Mouse (Mus musculus): Measurements from ENCODE around the gene Mogs.
A peak's percentile ranks its signal among the peaks of the same experiment; 100 is the strongest.

The Mogs gene

DNA sequence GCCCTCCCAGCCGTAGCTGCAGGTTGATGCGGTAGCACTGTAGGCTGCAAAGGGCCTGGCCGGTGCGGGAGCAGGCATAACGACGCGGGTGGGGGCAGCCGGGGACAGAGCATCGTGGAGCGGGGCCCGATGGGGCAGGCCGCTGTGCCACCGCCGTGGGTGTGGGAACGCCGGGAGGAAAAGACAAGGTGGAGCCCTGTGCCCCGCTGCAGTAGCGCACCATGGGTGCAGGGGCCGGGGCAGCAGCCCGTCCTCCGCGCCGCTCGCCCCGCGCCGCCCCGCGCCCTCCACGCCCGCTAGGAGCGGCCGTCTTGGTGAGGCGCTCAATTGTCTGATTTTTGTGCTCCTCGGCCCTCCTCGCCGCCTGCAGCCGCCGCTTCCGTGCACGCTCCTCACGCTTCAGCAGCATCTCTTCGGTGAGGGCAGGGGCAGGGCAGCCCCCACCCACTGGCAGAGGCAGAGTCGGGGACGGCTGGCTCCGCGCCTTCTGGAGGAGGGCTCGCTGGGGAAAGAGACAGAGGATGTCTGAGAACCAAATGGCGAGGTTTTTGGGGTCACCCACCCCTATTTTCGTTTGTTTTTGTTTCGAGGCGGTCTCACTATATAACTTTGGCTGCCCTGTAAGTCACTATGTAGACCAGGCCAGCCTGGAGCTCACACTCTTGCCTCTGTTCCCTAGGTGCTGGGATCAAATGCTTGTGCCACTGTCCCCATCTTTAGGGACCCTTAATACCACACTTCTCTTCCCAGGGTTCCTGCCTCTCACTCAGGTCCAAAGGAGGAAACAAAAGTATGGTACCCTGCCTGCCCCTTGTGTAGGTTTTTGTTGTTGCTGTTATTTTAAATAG lies 6.8 kb downstream of the Mogs start:
- DNase-seq (ENCODE audit: low spot score): no peak

GRCm38 (mm10) chr6:83122961-83123360 lies 7.7 kb downstream of the Mogs start:
- no peak for DNase-seq (ENCODE audit: low spot score)

DNA sequence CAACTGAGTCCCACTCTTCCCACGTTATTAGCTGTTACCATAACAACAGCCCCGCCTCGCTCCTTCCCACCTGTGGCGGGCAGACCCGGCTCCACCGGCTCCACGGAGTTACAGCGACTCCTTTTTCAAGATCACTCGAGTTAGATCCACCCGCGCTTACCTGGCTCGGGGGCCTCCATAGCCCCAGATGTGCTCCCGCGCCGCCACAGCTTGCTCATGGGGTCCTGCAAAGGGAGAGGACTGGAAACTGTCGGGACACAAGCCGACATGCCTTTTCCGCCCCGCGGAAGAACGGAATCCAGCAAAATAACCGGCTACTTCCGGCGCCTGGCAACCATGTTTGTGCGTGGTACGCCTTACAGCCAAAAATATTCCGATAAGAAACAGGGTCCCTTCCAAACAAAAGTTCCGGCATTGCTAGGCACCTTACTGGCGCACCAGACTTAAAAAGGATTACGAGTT lies 9.6 kb downstream of the Mogs start:
- DNase-seq (ENCODE audit: low spot score): peak; percentile 97

DNA sequence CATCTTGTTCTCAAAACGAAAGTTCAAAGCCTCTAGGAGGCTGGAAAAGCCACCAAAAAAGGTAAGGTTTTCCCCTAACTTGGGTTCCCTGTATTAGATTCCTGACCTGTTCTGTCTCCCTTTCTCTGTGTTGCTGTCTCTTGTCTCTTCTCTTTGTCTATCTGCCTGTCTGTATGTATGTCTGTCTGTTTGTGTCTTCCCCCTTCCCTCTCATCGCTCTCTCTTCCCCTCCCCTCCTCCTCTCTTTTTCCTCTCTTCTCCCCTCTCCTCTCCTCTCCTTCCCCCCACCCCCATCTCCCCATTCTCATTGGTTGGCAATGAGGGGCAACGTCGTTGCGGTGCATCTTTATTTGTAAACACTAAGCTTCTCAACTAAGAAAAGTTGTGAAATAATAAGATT lies 10.0 kb downstream of the Mogs start, which contains the start of gene Ino80b:
TSS of gene Ino80b (minus strand) at position 101 of the 400 bp plus-strand sequence.
- no peak for DNase-seq (ENCODE audit: low spot score)

- DNase-seq (ENCODE audit: low spot score): no peak
These were observed 12.1 kb downstream of the Mogs start for GRCm38 (mm10) chr6:83127419-83127818.

DNA sequence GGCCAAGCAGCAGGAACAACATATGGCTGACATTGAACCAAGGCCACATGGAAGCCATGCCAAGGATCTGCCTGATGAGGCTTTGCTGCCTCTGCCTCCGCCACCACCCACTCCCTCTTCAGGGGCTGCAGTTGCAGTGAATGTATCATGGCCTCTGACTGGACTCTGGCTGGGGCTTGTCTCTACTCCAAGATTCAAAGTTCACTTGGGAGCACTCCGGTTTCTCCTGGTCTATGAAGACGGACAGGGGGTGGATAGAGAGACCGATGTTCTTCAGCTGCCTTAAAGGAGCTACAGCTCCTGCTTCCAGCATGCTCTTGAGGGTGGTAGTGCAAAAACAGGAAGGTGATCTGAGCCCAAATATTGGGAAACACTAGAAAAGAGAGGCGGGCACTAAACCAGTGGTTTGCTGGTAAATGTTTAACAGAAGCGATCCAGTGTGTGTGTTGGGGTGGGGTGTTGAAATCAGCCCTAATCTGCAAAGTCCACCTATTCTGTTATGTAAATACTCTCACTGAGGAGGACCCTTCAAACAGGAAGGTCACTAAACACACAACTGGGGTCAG lies 16.3 kb downstream of the Mogs start:
- DNase-seq (ENCODE audit: low spot score): no peak

GRCm38 (mm10) chr6:83132176-83132919 lies 17.1 kb downstream of the Mogs start:
- DNase-seq (ENCODE audit: low spot score): no peak

DNA sequence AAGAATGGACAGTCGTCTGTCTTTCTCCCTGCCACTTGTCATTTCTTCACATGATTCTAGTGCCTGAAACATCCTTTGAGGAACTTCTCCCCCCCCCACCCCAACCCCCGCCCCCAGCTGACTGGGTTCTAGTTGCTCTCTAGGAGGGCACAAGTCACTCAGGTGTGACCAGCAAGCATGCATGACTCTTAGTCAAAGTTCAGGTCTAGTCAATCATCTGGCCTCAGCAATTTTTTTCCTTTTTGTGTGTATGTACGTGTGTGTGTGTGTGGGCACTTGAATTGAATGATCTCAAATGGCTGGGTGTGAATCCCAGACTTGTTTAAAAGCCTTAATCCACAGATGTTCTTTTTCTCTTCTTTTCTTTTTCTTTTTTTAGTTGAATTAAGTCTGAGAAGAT lies 18.9 kb downstream of the Mogs start:
- DNase-seq (ENCODE audit: low spot score): no peak

GRCm38 (mm10) chr6:83134951-83135513 lies 19.7 kb downstream of the Mogs start, which contains the start of gene Rtkn:
Gene Rtkn (plus strand): TSS chr6:83135463.
- DNase-seq (ENCODE audit: low spot score): no peak

DNA sequence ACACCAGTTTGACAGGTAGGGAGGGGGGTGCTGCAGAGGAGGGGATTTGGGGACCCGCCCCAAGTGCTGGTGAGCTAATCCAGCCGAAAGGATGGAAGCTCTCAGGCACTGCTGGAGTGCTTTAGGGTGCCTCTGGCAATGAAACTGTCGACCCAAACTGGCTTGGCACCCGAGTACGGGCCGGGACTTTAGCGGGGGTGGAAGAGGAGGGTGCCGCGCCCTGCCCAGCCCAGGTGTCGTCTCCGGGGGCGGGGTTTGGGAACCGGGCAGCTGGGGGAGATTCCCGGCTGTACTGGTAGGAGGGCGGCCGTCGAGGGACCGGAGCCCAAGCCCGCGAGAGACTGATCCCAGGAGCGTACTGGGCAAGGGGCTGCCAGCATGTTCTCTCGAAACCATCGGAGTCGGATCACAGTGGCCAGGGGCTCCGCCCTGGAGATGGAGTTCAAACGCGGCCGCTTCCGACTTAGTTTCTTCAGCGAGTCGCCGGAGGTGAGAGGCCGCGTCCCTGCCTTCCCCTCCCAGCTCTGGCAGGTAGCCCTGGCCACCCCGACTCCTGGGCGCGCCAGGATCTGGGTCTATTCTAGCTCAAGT lies 20.4 kb downstream of the Mogs start:
- no peak for DNase-seq (ENCODE audit: low spot score)

DNA sequence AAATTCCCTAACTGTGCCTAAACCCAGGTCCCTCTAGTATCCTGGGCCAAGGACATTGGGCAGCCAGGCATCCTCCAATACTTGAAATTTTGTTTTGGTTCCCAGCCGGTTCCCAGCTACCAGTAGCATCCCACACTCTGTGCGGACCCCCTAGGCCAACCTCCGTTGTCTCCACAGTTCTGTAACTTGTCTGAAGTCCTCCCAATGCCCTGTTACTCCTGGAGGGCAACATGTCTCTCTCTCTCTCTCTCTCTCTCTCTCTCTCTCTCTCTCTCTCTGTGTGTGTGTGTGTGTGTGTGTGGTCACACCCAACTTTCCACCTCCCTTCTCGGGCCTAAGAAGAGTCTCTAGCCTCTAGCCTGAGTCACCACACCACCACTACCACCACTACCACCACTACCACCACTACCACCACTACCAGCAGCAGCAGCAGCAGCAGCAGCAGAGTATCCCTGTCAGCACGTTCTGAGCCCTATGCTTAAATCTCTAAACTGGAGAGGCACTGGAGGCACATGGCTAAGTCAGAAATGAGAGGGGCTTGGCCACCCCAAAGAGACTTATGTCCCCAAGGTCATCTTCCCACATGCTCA lies 21.1 kb downstream of the Mogs start:
- DNase-seq (ENCODE audit: low spot score): peak; percentile 19

DNA sequence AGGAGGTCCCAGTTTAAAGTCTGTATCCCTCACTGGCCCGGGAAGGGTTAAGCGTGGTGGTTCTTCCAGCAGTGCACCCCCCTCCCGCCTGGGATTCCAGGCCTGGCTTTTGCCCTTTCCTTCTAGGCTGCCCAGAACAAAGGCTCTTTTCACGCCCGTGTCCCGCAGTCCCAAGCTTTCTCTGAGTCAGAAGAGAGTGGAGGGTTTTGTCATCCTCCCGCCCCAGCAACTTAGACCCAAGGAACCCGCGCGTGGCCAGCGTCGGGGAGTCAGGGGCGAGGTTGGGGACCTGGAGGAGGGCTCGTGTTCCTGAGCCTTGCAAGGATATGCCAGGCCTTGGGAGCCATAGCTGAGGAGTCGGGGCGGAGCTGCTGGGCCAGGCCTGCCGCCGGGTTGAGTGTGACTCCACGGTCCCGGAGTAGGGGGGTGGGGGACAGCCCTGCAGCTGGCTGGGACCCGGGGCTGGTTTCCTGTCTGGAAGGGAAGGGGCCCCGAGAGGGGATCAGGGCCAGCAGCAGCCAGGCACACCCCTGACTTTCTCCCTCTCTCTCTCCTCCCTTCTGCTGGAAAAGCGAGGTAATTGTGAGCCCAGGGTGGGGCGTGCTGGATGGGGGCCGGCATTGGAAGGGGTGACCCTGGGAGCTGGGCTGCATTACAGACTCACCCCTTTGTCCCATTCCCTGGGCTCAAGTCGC lies 21.7 kb downstream of the Mogs start:
- peak; percentile 80 for DNase-seq (ENCODE audit: low spot score)

DNA sequence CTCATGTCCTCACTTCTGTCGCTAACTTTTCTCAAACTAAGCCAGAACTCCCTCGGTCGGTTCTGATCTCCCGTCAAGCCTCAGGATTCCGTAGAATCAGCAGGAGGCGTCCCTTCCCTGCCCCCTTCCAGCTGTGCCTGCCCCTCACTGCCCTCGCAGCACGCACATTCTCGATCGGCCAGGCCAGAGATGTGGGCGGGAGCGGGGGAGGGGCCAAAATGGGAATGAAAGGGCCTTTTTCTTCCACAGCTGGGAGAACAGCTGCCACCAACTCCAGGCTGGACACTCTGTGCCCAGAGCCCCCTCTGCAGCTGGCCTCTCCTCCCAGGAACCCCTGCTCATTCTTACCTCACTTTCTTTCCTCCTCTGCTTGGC lies 22.3 kb downstream of the Mogs start:
- peak; percentile 83 for DNase-seq (ENCODE audit: low spot score)

GRCm38 (mm10) chr6:83138056-83138455 lies 22.8 kb downstream of the Mogs start:
- DNase-seq (ENCODE audit: low spot score): peak; percentile 72

GRCm38 (mm10) chr6:83140044-83140443 lies 24.7 kb downstream of the Mogs start:
- DNase-seq (ENCODE audit: low spot score): no peak

GRCm38 (mm10) chr6:83141636-83142035 lies 26.3 kb downstream of the Mogs start:
- no peak for DNase-seq (ENCODE audit: low spot score)

DNA sequence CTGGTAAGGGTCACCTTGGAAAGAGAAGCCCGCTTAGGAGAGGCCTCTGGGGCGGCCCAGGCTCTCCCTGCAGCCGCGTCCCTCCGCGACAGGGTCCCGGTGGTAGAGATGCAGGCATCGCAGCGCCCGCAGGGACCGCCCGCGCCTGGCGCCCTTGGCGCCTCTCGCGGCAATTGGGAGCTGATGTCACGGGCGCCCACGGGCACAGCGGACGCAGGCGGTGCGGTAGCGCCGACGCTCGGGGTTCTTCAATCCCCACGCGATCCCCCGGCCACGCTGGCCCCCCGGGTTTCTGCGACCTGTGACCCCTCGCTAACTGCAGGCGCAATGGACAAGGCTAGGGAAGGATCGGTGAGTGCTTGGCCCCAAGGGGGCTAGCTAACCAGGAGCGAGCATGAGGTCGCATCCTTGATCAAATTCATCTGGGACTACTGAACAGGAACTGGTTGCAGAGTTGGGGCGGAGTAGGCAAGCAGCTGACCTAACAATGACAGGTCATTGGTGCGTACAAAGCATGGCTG lies 27.0 kb downstream of the Mogs start:
- DNase-seq (ENCODE audit: low spot score): peak; percentile 50

DNA sequence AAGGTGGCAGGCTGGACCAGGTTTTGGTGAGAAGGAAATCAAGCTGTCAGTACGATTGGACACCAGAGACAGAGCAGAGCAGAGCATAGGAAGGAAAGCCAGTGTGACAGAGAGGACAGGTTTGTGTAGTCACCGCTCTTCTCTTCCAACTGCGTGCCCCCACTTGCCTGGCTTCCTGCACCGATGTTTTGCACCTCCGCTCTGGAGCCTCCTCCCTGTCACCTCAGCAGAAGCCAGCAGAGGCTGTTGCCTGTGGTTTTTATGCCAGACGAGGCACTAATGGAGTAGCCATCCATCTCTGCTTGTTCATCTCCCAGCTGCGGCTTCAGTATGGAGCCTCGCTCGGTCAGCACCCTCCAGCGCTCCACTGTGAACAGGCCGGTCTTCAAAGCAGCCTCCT lies 27.6 kb downstream of the Mogs start:
- no peak for DNase-seq (ENCODE audit: low spot score)

DNA sequence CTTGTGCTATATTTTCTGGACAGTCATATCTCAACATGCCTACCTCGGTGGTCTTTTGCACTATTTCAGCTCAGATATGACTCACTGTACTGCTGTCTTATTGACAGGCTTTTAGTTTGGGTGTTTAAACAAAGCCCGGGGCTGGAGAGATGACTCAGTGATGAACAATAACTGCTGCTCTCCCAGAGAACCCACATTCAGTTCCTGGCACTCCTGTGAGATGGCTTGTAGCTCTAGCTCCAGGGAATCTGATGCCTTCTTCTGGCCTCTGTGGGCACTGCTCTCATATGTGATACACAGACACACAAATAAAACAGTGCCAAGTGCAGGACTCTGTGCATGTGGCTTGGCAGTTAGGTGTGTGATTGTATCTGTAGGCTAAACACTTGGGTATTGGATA lies 29.9 kb downstream of the Mogs start:
- no peak for DNase-seq (ENCODE audit: low spot score)

GRCm38 (mm10) chr6:83145805-83146204 lies 30.5 kb downstream of the Mogs start:
- no peak for DNase-seq (ENCODE audit: low spot score)

- no peak for DNase-seq (ENCODE audit: low spot score)
These were observed 32.0 kb downstream of the Mogs start for GRCm38 (mm10) chr6:83147280-83147679.
